Mouse (Mus musculus): ENCODE measurements around the gene Rom1. TPM values are rescaled to one million over a fixed set of nuclear protein-coding genes. Genes with fewer than 3 reads are reported as not detected.
A peak's percentile ranks its signal among the peaks of the same experiment; 100 is the strongest.
"Not testable (repeated sequence)": the region's sequence is repeated elsewhere in the genome, so short reads cannot be mapped to it uniquely, and the experiment has no call there.

The Rom1 gene
- polyA plus RNA-seq, 1 experiment from 2014 or later = 4.1 TPM

DNA sequence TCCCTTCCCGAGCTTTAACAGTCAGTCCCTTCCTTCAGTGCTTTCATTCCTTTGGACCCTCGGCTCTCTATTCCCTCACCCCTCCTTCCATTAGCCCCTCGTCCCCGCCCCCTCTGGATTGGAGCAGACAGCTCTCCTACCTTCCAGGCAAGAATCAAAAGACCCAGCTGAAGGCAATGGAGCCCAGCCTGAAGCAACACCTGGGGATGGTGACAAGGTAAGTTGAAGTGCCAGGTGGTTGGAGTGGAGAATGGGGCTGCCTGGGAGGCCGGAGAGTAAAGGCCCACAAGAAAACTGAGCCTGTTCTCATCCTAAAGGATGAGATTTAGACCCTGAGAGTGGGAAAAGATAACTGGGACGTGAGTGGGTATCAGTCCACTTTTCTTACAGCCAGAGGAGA is 20.6 kb downstream of the Rom1 start:
- no peak for DNase-seq (ENCODE audit: low spot score)
- no peaks in the 10 kb centered on the region for H3K4me1 ChIP-seq
- no peak overlapping the region for H3K27ac ChIP-seq
- H3K4me3 ChIP-seq = no peak overlapping the region
- no peaks in the 10 kb centered on the region for H3K9me3 ChIP-seq (replicated peaks)
- 92% methylated on average over 6 of the region's 6 CpGs for WGBS
- H3K27me3 ChIP-seq (ENCODE audit: low read depth, poor library complexity, severe bottlenecking) = no peaks in the 10 kb centered on the region
- H3K36me3 ChIP-seq = peaks cover 99% of the 10 kb centered on the region

DNA sequence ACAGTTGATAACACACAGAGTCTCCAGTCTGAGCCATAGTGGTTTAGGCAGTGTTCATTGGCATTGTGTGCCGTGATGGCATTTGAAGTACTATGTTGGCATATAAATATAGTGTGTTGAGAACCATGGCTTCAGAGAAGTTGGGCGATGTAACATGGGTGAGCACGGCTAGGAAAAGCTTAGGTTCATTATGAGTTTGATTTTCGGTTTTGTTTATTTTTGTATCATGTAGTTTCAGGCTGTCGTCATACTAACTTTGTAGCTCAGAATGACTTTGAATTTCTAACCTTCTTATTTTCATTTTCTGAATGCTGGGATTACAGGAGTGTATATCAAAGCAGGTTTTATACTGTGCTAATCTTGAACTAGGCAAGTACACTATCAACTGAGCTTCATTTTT is 25.7 kb downstream of the Rom1 start:
- Histone ChIP-seq H3K4me3 (no peak overlapping the region), H3K36me3 (peaks cover 83% of the 10 kb centered on the region), H3K27ac (no peak overlapping the region), H3K9me3 (replicated peaks) (no peaks in the 10 kb centered on the region), H3K27me3 (ENCODE audit: low read depth, poor library complexity, severe bottlenecking) (no peaks in the 10 kb centered on the region), H3K4me1 (peaks cover 10% of the 10 kb centered on the region)
- DNase-seq (ENCODE audit: low spot score) = no peak
- 96% methylated on average over 5 of the region's 5 CpGs for WGBS

DNA sequence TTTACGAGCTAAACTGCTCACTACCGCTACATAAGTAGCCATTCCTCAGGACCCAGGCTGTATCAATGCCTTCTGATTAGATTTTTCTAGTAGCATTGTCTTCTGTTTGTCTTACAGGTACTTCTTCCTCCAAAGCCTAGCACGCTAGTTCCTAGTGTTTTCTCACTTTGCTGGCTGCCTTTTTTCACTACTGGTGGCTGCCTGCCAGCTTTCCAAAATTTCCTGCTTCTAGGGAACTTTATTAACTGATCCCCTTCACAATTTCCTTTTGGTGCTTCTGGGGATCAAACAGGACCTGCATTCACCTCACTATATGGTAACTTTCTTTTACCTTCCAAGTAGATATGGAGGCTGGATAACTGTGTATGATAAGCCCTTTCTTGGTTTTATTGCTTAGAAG is 30.1 kb downstream of the Rom1 start:
- no peaks in the 10 kb centered on the region for H3K9me3 ChIP-seq (replicated peaks)
- H3K36me3 ChIP-seq = peaks cover 72% of the 10 kb centered on the region
- WGBS = 69% methylated on average over 3 of the region's 3 CpGs
- H3K4me3 ChIP-seq = peak overlapping the region; percentile 90
- no peak for DNase-seq (ENCODE audit: low spot score)
- 0 out of 2 replicates have a peak overlapping the region, but pooled peaks have one; percentile 94 for H3K27ac ChIP-seq
- no peaks in the 10 kb centered on the region for H3K27me3 ChIP-seq (ENCODE audit: low read depth, poor library complexity, severe bottlenecking)
- peaks cover 27% of the 10 kb centered on the region for H3K4me1 ChIP-seq

DNA sequence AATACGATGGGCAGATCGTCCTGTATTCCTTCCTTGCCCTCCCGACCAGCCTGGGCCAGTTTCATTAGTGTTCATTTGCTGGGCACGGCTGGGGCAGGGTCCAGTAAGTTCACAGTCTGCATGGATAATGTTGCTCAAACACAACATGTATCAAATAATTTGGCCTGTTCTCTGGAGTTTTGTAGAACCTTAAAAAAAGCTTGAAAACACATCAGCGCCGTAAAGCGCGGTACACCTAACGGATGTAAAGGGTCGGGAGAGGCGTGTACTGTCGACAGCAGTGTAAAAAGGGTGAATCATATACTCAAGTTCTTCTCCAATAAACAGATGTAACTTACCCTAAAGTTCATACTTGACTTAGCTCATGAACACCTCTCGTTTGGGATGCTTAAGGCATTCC is 30.6 kb downstream of the Rom1 start:
- no peak for DNase-seq (ENCODE audit: low spot score)
- Histone ChIP-seq H3K9me3 (replicated peaks) (no peaks in the 10 kb centered on the region), H3K4me1 (peaks cover 31% of the 10 kb centered on the region), H3K36me3 (peaks cover 67% of the 10 kb centered on the region), H3K4me3 (peak overlapping the region; percentile 90), H3K27me3 (ENCODE audit: low read depth, poor library complexity, severe bottlenecking) (no peaks in the 10 kb centered on the region), H3K27ac (peak overlapping the region; percentile 94)
- WGBS = 16% methylated on average over 13 of the region's 13 CpGs

DNA sequence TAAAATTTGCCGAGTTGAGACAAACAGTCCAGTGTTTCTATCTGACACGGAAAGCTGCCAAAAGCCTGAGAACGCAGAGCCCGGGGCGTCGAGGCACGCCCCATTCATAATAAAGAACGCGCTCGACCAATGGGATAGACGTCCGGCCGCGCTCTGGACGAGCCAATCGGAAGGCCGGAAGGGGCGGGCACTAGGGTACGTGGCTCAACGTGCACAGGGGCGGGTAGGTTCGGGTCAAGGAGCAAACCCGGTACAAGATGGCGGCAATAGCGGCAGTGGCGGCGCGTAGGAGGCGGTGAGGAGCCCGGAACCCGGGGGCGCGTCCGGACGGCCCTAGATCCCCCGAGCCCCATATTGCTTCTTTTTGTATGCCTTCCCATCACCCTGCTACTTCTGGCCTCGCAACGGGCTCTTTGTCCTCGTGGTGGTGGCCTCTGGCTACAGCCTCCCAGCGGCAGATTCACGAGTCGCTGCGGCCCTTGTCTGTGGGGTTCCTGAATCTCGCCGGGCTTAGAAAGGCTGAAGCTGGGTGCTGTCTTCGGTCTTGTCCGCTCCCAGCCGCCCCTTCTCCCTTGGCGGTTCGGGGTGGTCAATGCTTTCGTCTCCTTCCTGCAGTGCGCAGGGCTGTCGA is 31.2 kb downstream of the Rom1 start, which contains the start of gene Ganab:
Gene Ganab, plus strand, starts transcription at position 207 of the 631 bp plus-strand sequence.
- Histone ChIP-seq H3K4me3 (peak within 1 kb of the TSS; percentile 90), H3K27ac (peak within 1 kb of the TSS; percentile 94), H3K36me3 (peaks cover 61% of the 10 kb centered on the region), H3K4me1 (peaks cover 33% of the 10 kb centered on the region), H3K9me3 (replicated peaks) (no peaks in the 10 kb centered on the region), H3K27me3 (ENCODE audit: low read depth, poor library complexity, severe bottlenecking) (no peaks in the 10 kb centered on the region)
- WGBS = under 1% methylated on average over 53 of the region's 53 CpGs
- DNase-seq (ENCODE audit: low spot score) = peak; percentile 96

DNA sequence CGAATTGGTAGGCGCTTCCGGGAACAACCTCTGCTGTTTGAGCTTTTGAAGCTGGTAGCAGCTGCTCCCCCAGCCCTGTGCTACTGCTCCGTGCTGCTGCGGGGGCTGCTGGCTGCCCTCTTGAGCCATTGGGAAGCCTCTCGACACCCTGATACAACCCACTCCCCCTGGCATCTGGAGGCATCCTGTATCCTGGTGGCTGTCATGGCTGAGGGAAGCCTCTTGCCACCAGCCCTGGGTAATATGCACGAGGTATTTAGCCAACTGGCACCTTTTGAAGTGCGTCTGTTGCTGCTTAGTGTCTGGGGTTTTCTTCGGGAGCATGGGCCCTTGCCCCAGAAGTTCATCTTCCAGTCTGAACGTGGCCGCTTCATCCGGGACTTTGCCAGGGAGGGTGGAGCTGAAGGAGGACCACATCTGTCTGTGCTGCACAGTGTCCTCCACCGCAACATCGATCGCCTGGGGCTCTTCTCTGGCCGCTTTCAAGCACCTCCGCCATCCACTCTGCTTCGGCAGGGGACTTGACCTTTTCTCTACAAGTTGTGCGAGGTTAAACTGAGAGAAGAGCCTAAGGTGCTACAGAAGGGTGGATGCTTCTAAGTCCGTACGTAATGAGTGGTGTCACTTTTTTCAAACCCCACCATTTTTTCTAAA is 31.8 kb downstream of the Rom1 start:
- H3K27me3 ChIP-seq (ENCODE audit: low read depth, poor library complexity, severe bottlenecking); H3K9me3 ChIP-seq (replicated peaks): not testable (repeated sequence)
- 27% methylated on average over 21 of the region's 21 CpGs for WGBS
- peak overlapping the region; percentile 90 for H3K4me3 ChIP-seq
- peaks cover 33% of the 10 kb centered on the region for H3K4me1 ChIP-seq
- peak overlapping the region; percentile 94 for H3K27ac ChIP-seq
- peaks cover 57% of the 10 kb centered on the region for H3K36me3 ChIP-seq
- DNase-seq (ENCODE audit: low spot score) = peak; percentile 49

DNA sequence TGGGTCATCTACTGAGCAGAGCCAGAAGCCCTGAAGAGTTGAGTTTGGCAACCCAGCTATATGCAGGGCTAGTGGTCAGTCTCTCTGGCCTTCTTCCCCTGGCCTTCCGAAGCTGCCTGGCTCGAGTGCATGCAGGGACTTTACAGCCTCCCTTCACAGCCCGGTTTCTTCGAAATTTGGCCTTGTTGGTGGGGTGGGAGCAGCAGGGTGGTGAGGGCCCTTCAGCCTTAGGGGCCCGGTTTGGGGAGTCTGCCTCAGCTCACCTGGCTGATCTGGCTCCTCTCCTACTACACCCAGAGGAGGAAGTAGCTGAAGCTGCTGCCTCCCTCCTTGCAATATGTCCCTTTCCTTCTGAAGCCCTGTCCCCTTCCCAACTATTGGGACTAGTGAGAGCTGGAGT is 32.9 kb downstream of the Rom1 start:
- not testable (repeated sequence) for H3K27me3 ChIP-seq (ENCODE audit: low read depth, poor library complexity, severe bottlenecking); DNase-seq (ENCODE audit: low spot score); H3K27ac ChIP-seq; H3K9me3 ChIP-seq (replicated peaks); H3K4me3 ChIP-seq
- 91% methylated on average over 5 of the region's 5 CpGs for WGBS
- peaks cover 33% of the 10 kb centered on the region for H3K4me1 ChIP-seq
- H3K36me3 ChIP-seq = peaks cover 51% of the 10 kb centered on the region

DNA sequence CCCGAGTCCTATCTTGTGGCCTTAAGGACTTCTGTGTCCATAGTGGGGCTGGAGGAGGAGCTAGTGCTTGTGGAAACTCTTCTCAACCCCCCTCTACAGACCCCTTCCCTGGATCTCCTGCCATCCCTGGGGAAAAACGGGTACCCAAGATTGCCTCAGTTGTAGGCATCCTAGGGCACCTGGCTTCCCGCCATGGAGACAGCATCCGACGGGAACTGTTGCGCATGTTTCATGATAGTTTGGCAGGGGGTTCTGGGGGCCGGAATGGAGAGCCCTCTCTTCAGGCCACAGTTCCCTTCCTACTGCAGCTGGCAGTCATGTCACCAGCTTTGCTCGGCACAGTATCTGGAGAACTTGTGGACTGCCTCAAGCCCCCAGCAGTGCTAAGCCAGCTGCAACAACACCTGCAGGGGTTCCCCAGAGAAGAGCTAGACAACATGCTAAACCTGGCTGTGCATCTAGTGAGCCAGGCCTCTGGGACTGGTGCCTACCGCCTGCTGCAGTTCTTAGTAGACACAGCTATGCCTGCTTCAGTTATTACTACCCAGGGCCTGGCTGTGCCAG is 33.7 kb downstream of the Rom1 start:
- Histone ChIP-seq H3K36me3 (peaks cover 51% of the 10 kb centered on the region), H3K9me3 (replicated peaks) (no peaks in the 10 kb centered on the region), H3K4me3 (peak overlapping the region; percentile 6; the same call in 1 of the 2 replicates), H3K27ac (no peak overlapping the region), H3K4me1 (peaks cover 33% of the 10 kb centered on the region), H3K27me3 (ENCODE audit: low read depth, poor library complexity, severe bottlenecking) (no peaks in the 10 kb centered on the region)
- 94% methylated on average over 9 of the region's 9 CpGs for WGBS
- no peak for DNase-seq (ENCODE audit: low spot score)

DNA sequence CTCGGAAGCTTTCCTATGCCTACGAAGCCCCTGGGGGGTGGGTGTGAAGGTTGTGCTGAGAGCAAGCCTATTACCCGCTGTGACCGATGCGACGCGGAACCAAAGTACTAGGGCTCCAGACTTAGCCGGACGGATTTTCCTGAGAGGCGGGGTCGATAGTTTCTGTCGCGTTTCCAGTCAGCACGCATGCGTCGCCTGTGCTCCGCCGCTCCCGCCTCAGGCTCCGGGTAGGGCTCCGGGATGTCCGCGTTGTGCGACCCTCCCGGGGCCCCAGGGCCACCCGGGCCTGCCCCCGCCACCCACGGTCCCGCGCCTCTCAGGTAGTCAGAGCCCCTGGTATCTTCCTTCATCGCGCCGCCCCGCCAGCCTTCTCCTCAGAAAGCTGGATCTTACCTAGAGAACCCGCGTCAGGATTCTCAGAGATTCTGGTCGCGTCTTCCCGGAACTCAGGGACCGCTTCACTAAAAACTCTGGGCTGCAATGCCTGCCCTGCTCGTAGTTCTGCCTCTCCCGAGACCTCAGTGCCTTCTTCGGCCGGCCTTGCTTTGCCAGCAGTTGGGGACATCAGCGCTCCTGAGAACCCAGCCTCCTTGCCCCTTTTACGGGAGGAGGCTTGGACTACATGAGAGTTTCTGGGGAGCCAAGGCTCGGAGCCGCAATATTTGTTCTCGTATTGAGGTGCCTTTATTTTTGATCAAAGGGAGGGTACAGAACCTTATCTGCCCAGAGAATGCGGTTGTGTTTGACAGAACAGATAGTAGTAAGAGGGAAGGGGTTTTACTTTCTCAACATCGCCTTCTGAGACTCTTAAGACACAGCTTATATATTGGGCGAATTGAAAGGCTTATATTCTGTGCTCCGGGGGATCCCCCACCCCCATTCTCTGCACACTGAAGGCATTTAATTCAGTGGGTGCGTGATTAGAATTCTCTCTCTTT is 36.1 kb downstream of the Rom1 start, which contains the start of gene Ints5:
Gene Ints5, plus strand, starts transcription at position 177 of the 938 bp plus-strand sequence.
- WGBS = 3% methylated on average over 54 of the region's 54 CpGs
- H3K27ac ChIP-seq = peak within 1 kb of the TSS; percentile 94
- DNase-seq (ENCODE audit: low spot score) = peak; percentile 87

DNA sequence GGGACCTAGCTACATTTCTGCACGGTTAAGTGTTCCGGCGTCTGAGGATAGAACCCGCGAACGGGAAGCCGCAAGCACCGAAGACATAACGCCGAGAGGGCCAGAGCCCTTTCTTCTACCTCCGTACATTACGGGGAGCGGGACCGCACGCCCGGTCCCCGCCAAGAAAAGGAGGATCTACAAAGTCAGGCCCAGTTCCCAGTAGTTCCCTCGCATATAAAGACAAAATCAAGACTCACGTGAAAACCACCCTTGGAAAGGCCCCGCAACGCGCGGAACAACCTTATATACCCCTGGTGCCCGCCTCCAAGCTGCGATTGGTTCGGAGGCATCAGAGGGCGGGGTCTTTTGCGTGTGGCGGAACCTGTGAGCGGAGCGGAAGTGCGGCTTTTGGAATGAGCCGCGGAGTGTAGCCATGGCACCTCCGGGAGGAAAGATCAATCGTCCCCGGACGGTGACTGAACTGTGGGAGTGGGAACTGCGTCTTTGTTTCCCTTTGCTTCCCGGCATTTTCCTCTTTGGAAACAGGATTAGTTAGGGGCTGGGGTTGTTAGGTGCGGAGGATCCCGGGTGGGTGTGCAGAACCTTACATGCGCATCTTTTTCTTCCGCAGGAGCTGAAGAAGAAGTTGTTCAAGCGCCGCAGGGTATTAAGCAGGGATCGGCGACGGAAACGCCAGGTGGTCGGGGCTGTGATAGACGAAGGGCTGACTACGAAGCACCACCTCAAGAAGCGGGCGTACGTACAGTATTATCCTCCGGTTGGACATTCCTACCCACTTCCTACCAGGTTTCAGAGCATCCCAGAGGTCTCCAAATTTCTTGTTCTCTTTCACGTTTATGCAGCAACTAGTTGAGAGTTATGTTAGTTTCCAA is 40.4 kb downstream of the Rom1 start, which contains the start of the genes 1810009A15Rik and Gm49416:
Gene 1810009A15Rik, plus strand, starts transcription at position 343 of the 875 bp plus-strand sequence.
Gene Gm49416, plus strand, starts transcription at position 416 of the 875 bp plus-strand sequence.
- DNase-seq (ENCODE audit: low spot score) = peak; percentile 95
- Histone ChIP-seq H3K27ac (peak within 1 kb of the TSS; percentile 93), H3K27me3 (ENCODE audit: low read depth, poor library complexity, severe bottlenecking) (no peaks in the 10 kb centered on the region), H3K4me1 (peaks cover 18% of the 10 kb centered on the region), H3K36me3 (peaks cover 22% of the 10 kb centered on the region), H3K9me3 (replicated peaks) (no peaks in the 10 kb centered on the region), H3K4me3 (peak within 1 kb of the TSS; percentile 68)
- under 1% methylated on average over 58 of the region's 58 CpGs for WGBS

More for the DNA sequence above, 36.1 kb downstream of the Rom1 start, which contains the start of gene Ints5:
- Histone ChIP-seq H3K4me3 (peak within 1 kb of the TSS; percentile 90), H3K27me3 (ENCODE audit: low read depth, poor library complexity, severe bottlenecking) (no peaks in the 10 kb centered on the region), H3K9me3 (replicated peaks) (no peaks in the 10 kb centered on the region), H3K4me1 (peaks cover 31% of the 10 kb centered on the region), H3K36me3 (peaks cover 51% of the 10 kb centered on the region)

DNA sequence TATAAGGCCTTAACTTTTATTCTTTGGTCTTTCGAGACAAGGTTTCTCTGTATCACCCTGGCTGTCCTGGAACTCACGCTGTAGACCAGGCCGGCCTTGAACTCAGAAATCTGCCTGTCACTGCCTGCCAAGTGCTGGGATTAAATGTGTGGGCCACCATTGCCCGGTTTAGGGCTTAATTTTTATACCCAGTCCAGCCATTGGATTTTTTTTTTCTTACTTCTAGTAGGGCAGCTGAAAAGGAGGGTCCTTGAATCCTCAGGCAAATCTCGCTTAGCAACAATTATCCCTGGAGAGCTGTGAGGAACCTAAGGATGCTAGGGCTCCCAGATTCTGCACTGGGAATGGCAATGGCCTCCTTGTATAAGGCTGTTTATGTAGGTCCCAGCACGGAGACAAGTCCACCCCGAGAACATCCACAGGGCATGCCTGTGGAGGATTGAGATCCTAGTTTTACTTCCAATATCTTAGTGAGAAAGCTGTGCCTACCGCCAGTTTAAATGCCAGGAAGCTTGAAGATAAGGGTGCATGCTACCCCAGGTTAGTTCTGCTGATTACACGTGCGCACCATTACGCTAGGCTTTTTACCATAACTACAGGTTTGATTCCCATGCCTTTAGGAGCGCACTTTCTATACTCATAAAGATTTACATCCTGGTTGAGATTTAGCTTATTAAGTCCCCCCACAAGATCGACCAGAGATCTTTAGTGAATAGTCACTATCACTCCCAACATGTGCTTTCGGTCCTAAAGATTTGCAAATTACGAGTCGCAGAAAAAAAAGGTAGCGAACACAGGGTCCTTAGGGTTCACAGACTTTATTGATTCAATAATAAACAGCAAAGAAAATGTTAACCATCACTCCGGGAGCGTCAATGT is 41.3 kb downstream of the Rom1 start:
- peak overlapping the region; percentile 93 for H3K27ac ChIP-seq
- no peak for DNase-seq (ENCODE audit: low spot score)
- H3K36me3 ChIP-seq = peaks cover 21% of the 10 kb centered on the region
- H3K4me1 ChIP-seq = peaks cover 14% of the 10 kb centered on the region
- H3K9me3 ChIP-seq (replicated peaks) = no peaks in the 10 kb centered on the region
- WGBS = 17% methylated on average over 19 of the region's 19 CpGs
- no peaks in the 10 kb centered on the region for H3K27me3 ChIP-seq (ENCODE audit: low read depth, poor library complexity, severe bottlenecking)
- H3K4me3 ChIP-seq = peak overlapping the region; percentile 68
